Mouse (Mus musculus) cerebellum, adult 18-20 months (tissue): ENCODE data around the gene Gm28051.

Experiments used
- DNase-seq, 2 experiments: peaks; one replicate each; pipeline ENCODE4 v3.0.0; 2021

Gene Gm28051

GRCm38 (mm10) chr12:102683438-102683837, 74.1 kb downstream of the Gm28051 start:
- no peak for DNase-seq

GRCm38 (mm10) chr12:102682722-102683299, 74.8 kb downstream of the Gm28051 start:
- peak in 1 of 2 experiments; percentile 53 for DNase-seq

- no peak for DNase-seq
Observed at GRCm38 (mm10) chr12:102682085-102682484, 75.5 kb downstream of the Gm28051 start.

GRCm38 (mm10) chr12:102681590-102681989, 76.0 kb downstream of the Gm28051 start:
- DNase-seq: no peak

GRCm38 (mm10) chr12:102678820-102679219, 78.7 kb downstream of the Gm28051 start:
- DNase-seq: no peak

GRCm38 (mm10) chr12:102677089-102677488, 80.5 kb downstream of the Gm28051 start:
- DNase-seq: no peak

GRCm38 (mm10) chr12:102674556-102674955, 83.0 kb downstream of the Gm28051 start:
- DNase-seq: no peak

GRCm38 (mm10) chr12:102674123-102674522, 83.4 kb downstream of the Gm28051 start:
- DNase-seq: no peak

- DNase-seq: peak; percentile 68 to 73
Observed at GRCm38 (mm10) chr12:102672857-102673839, 84.4 kb downstream of the Gm28051 start.

- no peak for DNase-seq
Observed at GRCm38 (mm10) chr12:102672176-102672575, 85.4 kb downstream of the Gm28051 start.

GRCm38 (mm10) chr12:102670848-102671247, 86.7 kb downstream of the Gm28051 start:
- no peak for DNase-seq
